Mouse (Mus musculus) embryonic fibroblast, embryonic 13.5 days (primary cell): ENCODE results near the gene Itga2b. TPM values are rescaled to one million over a fixed set of nuclear protein-coding genes. Genes with fewer than 3 reads are reported as not detected.
A peak's percentile ranks its signal among the peaks of the same experiment; 100 is the strongest.

Experiments used
- H3K27ac ChIP-seq: 2 replicates; pipeline ENCODE4 v1.5.1; 2012; ENCODE audit warnings: low read length, control low read depth, inconsistent platforms; ENCODE audit not compliant: insufficient read depth
- H3K4me1 ChIP-seq: 2 replicates; pipeline ENCODE4 v1.6.1; 2011; ENCODE audit warnings: low read length; ENCODE audit not compliant: control insufficient read depth, insufficient read depth
- H3K4me3 ChIP-seq: 2 replicates; pipeline ENCODE4 v1.5.1; 2011; ENCODE audit warnings: mild to moderate bottlenecking, control low read depth, low read length; ENCODE audit not compliant: insufficient read depth
- CTCF ChIP-seq: IDR thresholded peaks from 2 replicates; pipeline ENCODE4 v1.5.1; 2011; ENCODE audit warnings: mild to moderate bottlenecking, control low read depth, low read length, moderate library complexity, borderline replicate concordance; ENCODE audit not compliant: insufficient read depth
- POLR2A ChIP-seq: IDR thresholded peaks from 2 replicates; pipeline ENCODE4 v1.6.1; 2011; ENCODE audit warnings: low read depth, mild to moderate bottlenecking, control low read depth, low read length, moderate library complexity
- polyA plus RNA-seq: library from polyadenylated mRNA; stranded (reverse); fragments of >200 nt; gene quantifications from 2 replicates; pipeline ENCODE4 v1.2.4, GENCODE M21; 2011; ENCODE audit warnings: low read depth; ENCODE audit not compliant: missing spikeins, insufficient read length

Itga2b gene
- polyA plus RNA-seq, 1 experiment, result 11.6 TPM

DNA sequence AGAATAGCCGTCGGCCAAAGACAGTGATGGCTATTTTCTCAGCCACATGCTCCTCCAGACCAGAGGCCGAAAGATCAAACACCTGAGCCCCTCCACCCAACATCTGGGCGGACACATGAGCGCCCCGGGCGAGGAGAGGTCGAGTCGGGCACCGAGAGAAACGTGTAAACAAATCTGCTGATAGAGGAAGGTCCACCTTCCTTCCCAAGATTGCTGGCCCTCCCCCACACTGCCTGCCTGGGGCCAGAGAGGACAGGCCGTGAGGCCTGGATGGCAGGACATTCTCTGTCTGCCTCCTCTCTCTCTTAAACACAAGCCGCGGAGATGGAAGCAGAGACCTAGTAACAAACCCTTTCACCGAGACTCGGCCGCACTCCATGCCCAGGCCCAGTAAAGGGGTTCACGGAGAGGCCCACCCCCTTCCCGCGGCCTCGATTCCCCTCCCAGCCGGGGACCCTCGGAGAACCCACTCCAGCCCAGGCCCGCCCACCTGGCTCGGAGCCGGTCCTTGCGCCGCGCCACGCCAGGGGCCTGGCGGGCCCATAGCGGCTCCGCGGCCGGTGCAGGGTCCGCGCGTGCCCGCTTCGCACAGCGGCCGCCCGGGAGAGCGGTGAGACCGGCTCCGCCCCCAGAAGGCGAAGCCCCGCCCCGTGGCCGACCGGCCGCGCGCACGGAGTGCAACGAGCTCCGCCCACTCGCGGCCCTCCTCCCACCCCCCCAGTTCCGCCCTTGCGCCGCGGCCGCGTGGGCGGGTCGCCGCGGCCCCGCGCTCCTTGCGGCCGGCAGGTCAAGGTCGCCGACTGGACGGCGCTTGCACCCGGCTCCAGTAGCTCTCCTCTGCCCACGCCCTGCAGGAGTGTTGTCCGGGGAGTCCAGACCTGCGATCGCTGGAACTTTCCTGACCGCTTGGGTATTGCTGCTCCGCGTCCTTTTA lies 62.8 kb downstream of the Itga2b start:
- TF ChIP-seq CTCF, result no peak
- no peak; the same call in none of the 2 replicates for TF ChIP-seq POLR2A
- Histone ChIP-seq H3K27ac (peak overlapping the region; percentile 94), H3K4me1 (peaks cover 4% of the 10 kb centered on the region; the same call in 1 of the 2 replicates), H3K4me3 (peak overlapping the region; percentile 94)

DNA sequence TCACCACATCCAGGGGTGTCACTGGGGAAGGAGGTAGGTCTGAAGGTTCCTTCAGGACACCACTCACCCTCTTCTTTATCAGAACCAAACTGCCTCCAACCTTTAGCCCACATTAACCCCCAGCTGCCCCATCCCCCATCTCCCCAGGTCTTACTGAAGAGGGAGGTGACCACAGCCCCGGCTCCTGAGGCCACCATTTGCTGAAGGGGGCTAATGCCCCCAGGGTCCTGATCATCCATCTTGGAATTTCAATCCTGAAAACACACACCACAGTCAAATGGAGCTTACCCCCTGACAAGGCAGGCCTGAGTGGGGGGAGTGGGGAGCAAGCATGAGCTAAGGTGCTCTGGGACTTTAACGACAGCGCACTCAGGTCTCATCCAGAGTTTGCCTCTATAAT lies 63.5 kb downstream of the Itga2b start:
- Histone ChIP-seq H3K4me3 (peak overlapping the region; percentile 94), H3K4me1 (peaks cover 4% of the 10 kb centered on the region; the same call in 1 of the 2 replicates), H3K27ac (peak overlapping the region; percentile 44; the same call in 1 of the 2 replicates)
- TF ChIP-seq POLR2A (no peak), CTCF (no peak)

DNA sequence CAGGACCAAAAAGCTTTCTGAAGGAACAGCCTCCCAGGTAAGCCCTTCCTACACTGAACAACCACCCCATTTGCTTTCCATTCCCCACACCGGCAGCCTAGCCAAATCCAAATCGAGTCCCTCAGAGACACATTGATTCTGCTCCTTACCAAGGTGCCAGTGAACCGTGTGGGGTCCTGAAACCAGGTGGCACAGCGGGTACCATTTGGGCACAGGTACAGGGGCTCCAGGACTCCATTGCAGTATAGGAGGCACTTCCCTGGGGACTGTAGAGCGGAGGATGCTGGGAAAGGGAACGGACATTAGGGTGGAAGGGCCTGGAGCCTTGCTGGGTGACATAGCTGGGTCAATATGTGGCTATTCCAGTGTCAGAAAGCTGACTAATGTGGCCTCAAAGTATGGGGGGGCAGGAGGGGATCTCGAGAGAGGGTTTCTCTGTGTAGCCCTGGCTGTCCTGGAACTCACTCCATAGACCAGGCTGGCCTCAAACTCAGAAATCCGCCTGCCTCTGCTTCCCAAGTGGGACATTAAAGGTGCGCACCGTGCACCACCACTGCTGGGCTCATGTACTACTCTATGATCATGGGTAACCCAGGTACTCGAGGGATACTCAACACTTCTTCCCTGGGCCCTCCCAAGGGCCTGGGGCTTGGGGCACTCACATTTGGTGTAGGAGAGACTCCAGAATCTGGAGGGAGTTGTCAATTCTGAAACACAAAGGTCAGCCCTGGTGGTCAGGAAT lies 64.2 kb downstream of the Itga2b start:
- H3K4me1 ChIP-seq, result no peaks in the 10 kb centered on the region
- H3K27ac ChIP-seq, result no peak overlapping the region
- TF ChIP-seq POLR2A, result no peak
- TF ChIP-seq CTCF, result no peak
- peak overlapping the region; percentile 94 for H3K4me3 ChIP-seq

DNA sequence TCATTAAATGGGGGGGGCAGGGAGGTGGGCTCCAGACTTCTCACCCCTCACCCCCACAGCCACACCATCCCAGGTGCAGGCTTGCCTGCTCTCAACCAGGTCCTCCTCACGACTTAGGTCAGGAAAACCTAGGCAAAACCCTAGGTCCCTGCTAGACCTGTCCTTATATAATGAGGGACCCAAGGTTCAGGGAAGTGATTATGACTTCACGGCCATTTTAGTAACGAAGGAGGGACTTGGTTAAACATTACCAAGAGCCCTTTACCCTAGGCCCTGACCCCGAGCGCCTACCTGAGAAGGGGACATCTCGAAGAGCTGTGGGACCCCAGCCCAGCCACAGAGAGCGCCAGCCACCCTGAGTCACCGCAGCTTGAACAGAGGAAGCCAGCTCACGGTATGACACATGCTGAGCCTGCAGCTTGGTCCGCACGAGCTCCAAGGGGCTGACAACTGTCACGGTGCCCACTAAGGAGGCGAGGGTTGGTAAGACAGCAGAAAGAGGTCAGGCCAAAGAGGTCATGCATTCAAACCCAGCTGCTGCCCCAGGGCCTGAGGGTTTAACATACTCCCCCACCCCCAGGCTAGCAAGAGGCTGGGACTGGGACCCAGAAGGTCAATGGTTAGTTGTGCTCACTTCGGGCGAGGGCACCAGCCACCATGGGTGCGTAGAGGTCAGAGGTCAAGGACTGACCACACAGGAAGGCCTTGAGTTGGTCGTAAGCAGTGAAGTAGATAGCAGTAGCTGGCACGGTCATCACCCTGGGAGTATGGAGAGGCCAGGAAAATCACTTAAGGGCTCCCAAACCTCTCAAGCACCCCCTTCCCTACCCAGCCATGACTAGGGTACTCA lies 65.5 kb downstream of the Itga2b start:
- TF ChIP-seq CTCF (no peak), POLR2A (no peak)
- Histone ChIP-seq H3K27ac (no peak overlapping the region), H3K4me3 (no peak overlapping the region), H3K4me1 (no peaks in the 10 kb centered on the region)

DNA sequence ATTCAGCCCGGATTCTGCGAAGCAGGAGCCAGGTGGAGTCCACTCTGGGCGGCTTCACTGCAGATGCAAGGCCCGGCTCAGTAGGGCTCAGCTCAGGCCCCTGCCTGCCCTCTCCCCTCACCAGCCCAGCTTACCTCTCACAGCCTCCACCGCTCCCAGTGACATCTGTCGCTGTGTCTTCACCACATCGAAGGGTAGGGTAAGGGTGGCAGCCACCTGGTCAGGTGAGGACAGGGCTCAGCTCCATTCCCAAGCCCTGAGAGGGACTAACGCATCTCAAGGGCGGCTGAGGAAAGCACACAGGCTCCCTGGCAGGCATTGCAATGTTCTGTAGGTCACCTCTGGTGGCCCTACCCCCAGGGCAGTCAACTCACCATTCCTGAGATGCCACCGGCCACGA lies 66.3 kb downstream of the Itga2b start:
- no peak overlapping the region for H3K27ac ChIP-seq
- H3K4me1 ChIP-seq, result no peaks in the 10 kb centered on the region
- TF ChIP-seq CTCF (no peak), POLR2A (no peak)
- no peak overlapping the region for H3K4me3 ChIP-seq

Other genes starting within 250 kb of the Itga2b start
- 47.8 and 54.9 TPM in 2 replicates for gene Hdac5, start 240.0 kb downstream of the Itga2b start, polyA plus RNA-seq
- 6.5 and 10.2 TPM in 2 replicates for gene BC030867, start 221.2 kb downstream of the Itga2b start, polyA plus RNA-seq
- gene Asb16, start 201.4 kb downstream of the Itga2b start, polyA plus RNA-seq, result 0.37 and 0.45 TPM in 2 replicates
- 37.7 and 44.6 TPM in 2 replicates for gene Tmub2, start 185.2 kb downstream of the Itga2b start, polyA plus RNA-seq
- 50.7 and 55.6 TPM in 2 replicates for gene Atxn7l3, start 173.5 kb downstream of the Itga2b start, polyA plus RNA-seq
- gene Ubtf, start 150.4 kb downstream of the Itga2b start, polyA plus RNA-seq, result 75.5 and 102 TPM in 2 replicates
- gene Slc4a1, start 103.9 kb downstream of the Itga2b start, polyA plus RNA-seq, result not detected in 2 replicates
- gene Rundc3a, start 76.7 kb downstream of the Itga2b start, polyA plus RNA-seq, result 0.86 TPM in 1 of 2 replicates, not detected in the other
- gene Slc25a39, start 62.2 kb downstream of the Itga2b start, polyA plus RNA-seq, result 164 and 174 TPM in 2 replicates
- 226 and 252 TPM in 2 replicates for gene Grn, start 39.8 kb downstream of the Itga2b start, polyA plus RNA-seq
- 14.0 and 17.9 TPM in 2 replicates for gene Fam171a2, start 22.4 kb downstream of the Itga2b start, polyA plus RNA-seq
- 36.6 and 40.7 TPM in 2 replicates for gene Gpatch8, start 86.3 kb upstream of the Itga2b start, polyA plus RNA-seq
- 2.5 and 3.2 TPM in 2 replicates for gene Gm11627, start 109.3 kb upstream of the Itga2b start, polyA plus RNA-seq
- 54.6 and 75.0 TPM in 2 replicates for gene Fzd2, start 134.3 kb upstream of the Itga2b start, polyA plus RNA-seq
- not detected in 2 replicates for gene Meioc, start 193.6 kb upstream of the Itga2b start, polyA plus RNA-seq
- 25.6 and 26.4 TPM in 2 replicates for gene Ccdc43, start 227.7 kb upstream of the Itga2b start, polyA plus RNA-seq